Mouse (Mus musculus) hindbrain, embryonic 16.5 days (tissue): ENCODE measurements around the gene Mars2. TPM values are rescaled to one million over a fixed set of nuclear protein-coding genes. Genes with fewer than 3 reads are reported as not detected.

ENCODE experiments used
- ATAC-seq: fragments of 200-750 bp; cut with Nextera tagmentation; 2 replicates; pipeline ENCODE4 v1.8.0; 2017; ENCODE audit warnings: moderate TSS enrichment, moderate library complexity
- H3K27ac ChIP-seq: fragments of 300-500 bp; sonication (generic); 2 replicates; pipeline ENCODE4 v1.5.1; 2014; ENCODE audit warnings: low read depth, mild to moderate bottlenecking, control low read depth, low read length, moderate library complexity
- H3K27me3 ChIP-seq: fragments of 300-500 bp; sonication (generic); replicated peaks from 2 replicates; pipeline ENCODE4 v1.6.1; 2014; ENCODE audit warnings: low read length; ENCODE audit not compliant: control insufficient read depth, insufficient read depth
- H3K36me3 ChIP-seq: fragments of 300-500 bp; sonication (generic); 2 replicates; pipeline ENCODE4 v1.6.1; 2014; ENCODE audit warnings: mild to moderate bottlenecking, low read length, moderate library complexity, mixed read lengths; ENCODE audit not compliant: control insufficient read depth, insufficient read depth
- H3K4me1 ChIP-seq: fragments of 300-500 bp; sonication (generic); 2 replicates; pipeline ENCODE4 v1.6.1; 2014; ENCODE audit warnings: low read depth, low read length; ENCODE audit not compliant: control insufficient read depth, insufficient read depth
- H3K4me2 ChIP-seq: fragments of 300-500 bp; sonication (generic); 2 replicates; pipeline ENCODE4 v1.6.1; 2014; ENCODE audit warnings: mild to moderate bottlenecking, low read length, control low read depth, moderate library complexity
- H3K4me3 ChIP-seq: fragments of 300-500 bp; sonication (generic); 2 replicates; pipeline ENCODE4 v1.5.1; 2014; ENCODE audit warnings: mild to moderate bottlenecking, low read length, control low read depth, moderate library complexity
- H3K9ac ChIP-seq: fragments of 300-500 bp; sonication (generic); 2 replicates; pipeline ENCODE4 v1.6.1; 2014; ENCODE audit warnings: low read depth, mild to moderate bottlenecking, control low read depth, low read length, moderate library complexity
- H3K9me3 ChIP-seq: fragments of 300-500 bp; sonication (generic); 2 replicates; pipeline ENCODE4 v1.6.1; 2014; ENCODE audit warnings: mild to moderate bottlenecking, low read length, moderate library complexity; ENCODE audit not compliant: control insufficient read depth
- WGBS: fragments of 180-500 bp; shearing (Covaris S2); extraction: QIAGEN DNeasy Blood & Tissue Kit; methylation state at CpG from one replicate; pipeline ENCODE4 v1.1.7; 2014; 5-methylcytosine and 5-hydroxymethylcytosine counted together
- polyA plus RNA-seq: library from polyadenylated mRNA; unstranded; fragments of >200 nt; fragmentation: Nextera tagmentation; extraction: Ambion mirVana; gene quantifications from 2 replicates; pipeline ENCODE4 v1.2.1, GENCODE M21; 2015

Mars2 gene
- polyA plus RNA-seq, 1 experiment from 2014 or later, result 3.5 TPM

DNA sequence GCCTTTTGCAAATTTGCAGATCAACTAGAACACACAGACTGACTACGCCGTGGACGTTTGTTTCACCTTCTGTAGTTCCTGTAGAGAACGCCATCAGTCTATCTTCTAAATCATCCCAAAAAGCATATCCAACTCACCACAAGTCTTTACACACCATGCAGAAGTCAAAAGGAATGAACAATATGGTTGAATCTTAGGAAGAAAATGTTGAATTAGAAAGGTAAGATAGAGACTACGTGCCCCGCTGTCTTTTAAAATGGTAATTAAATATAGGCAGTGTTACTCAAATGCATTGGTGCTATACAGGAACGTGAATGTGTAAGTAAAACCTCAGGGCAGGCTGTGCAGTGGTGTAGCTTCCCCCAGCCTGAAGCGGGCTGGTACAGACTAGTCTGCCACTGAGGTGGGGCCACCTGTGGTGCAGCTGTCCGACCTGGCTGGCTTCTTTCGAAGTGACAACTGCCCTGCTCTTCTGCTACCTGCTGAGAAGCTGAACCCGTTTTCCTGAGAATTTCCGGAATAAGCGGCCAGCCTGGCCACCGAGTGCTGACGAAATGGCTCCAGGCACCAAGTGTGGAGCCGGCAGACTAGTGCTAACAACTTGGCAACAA is 2.0 kb upstream of the Mars2 start:
- Histone ChIP-seq H3K27ac (no peak overlapping the region), H3K4me3 (no peak overlapping the region), H3K4me2 (no peak overlapping the region), H3K9me3 (no peaks in the 10 kb centered on the region), H3K9ac (no peak overlapping the region), H3K27me3 (no peaks in the 10 kb centered on the region), H3K36me3 (no peaks in the 10 kb centered on the region), H3K4me1 (peaks cover 16% of the 10 kb centered on the region)
- WGBS, result 57% methylated on average over 16 of the region's 16 CpGs
- no peak for ATAC-seq

DNA sequence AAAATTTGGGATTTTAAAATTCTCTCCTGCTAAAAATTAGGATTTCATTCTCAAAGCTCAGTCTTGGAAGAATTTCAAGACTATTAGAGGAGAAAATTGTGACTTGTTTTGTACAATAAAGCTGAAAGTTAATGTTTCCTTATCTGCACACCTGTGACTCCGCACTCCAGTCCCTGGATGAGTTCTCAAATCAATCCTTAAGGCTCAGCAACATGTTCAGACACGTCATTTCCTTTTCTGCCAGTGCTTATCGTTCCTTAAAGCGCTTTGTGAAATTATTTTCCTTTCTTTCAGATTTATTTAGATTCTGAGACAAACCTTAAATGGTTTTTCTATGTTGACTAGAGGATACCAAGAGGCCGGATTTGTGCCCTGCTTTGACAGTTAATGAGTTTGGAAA is 490 bp upstream of the Mars2 start:
- ATAC-seq, result no peak
- H3K9me3 ChIP-seq, result no peaks in the 10 kb centered on the region
- H3K4me1 ChIP-seq, result peaks cover 29% of the 10 kb centered on the region
- peak overlapping the region; percentile 27; the same call in 1 of the 2 replicates for H3K9ac ChIP-seq
- H3K27ac ChIP-seq, result no peak overlapping the region
- peak overlapping the region; percentile 98 for H3K4me2 ChIP-seq
- peak overlapping the region; percentile 80 for H3K4me3 ChIP-seq
- WGBS, result 36% methylated on average over 5 of the region's 5 CpGs
- H3K36me3 ChIP-seq, result no peaks in the 10 kb centered on the region
- H3K27me3 ChIP-seq, result no peaks in the 10 kb centered on the region

DNA sequence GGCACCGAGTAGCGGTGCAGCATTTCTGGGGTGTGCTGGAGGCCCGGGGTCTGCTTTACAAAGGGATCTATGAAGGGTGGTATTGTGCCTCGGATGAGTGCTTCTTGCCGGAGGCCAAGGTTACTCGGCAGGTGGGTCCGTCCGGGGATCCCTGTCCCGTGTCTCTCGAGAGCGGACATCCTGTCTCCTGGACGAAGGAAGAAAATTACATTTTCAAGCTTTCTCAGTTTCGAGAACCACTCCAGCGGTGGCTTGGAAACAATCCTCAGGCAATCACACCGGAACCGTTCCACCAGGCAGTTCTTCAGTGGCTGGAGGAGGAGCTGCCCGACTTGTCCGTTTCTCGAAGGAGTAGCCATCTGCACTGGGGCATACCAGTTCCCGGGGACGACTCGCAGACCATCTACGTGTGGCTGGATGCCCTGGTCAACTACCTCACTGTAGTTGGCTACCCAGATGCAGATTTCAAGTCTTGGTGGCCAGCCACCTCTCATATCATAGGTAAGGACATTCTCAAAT is 725 bp downstream of the Mars2 start:
- Histone ChIP-seq H3K4me2 (peak overlapping the region; percentile 98), H3K4me3 (peak overlapping the region; percentile 80), H3K4me1 (peaks cover 33% of the 10 kb centered on the region), H3K36me3 (no peaks in the 10 kb centered on the region), H3K9ac (peak overlapping the region; percentile 86), H3K27me3 (no peaks in the 10 kb centered on the region), H3K27ac (peak overlapping the region; percentile 90), H3K9me3 (no peaks in the 10 kb centered on the region)
- ATAC-seq, result peak; percentile 7; the same call in 1 of the 2 replicates
- 0% methylated on average over 23 of the region's 23 CpGs for WGBS

DNA sequence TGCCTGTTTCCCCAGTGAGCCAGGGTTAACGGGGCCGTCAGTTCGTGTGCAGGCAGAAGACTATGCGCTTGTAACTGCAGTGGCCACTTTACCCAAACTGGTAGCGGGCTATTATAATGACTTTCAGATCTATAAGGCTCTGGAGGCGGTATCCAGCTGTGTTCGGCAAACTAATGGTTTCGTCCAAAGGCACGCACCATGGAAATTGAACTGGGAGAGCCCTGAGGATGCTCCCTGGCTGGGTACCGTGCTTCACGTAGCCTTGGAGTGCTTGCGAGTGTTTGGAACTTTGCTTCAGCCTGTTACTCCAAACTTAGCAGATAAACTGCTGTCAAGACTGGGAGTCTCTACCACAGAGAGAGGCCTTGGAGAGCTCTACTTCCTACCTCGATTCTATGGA is 1.5 kb downstream of the Mars2 start:
- no peak overlapping the region for H3K27ac ChIP-seq
- no peaks in the 10 kb centered on the region for H3K36me3 ChIP-seq
- H3K9ac ChIP-seq, result peak overlapping the region; percentile 86
- H3K27me3 ChIP-seq, result no peaks in the 10 kb centered on the region
- H3K4me2 ChIP-seq, result peak overlapping the region; percentile 98
- H3K9me3 ChIP-seq, result no peaks in the 10 kb centered on the region
- WGBS, result 12% methylated on average over 13 of the region's 13 CpGs
- peaks cover 33% of the 10 kb centered on the region for H3K4me1 ChIP-seq
- no peak for ATAC-seq
- peak overlapping the region; percentile 80 for H3K4me3 ChIP-seq

DNA sequence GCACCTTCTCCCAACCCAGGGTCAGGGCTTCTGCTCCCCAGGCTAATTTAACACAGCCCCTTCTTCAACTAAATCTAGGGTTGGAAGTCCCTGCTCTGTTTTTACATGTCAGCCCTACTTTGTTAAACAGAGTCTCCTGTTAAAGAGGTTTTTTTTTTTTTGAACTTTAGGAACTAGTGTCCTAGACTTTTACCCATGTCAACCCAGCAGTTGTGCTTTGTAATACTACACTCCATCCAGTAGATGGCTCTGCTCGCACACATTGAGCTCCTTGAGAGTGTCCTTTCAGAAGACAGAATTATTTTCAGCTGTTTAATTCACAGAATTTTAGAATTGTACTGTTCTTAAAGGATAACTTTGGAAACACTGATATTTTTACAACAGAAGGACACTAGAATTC is 2.3 kb downstream of the Mars2 start:
- Histone ChIP-seq H3K9ac (no peak overlapping the region), H3K36me3 (no peaks in the 10 kb centered on the region), H3K4me2 (peak overlapping the region; percentile 98), H3K27ac (no peak overlapping the region), H3K27me3 (no peaks in the 10 kb centered on the region), H3K4me3 (peak overlapping the region; percentile 80), H3K9me3 (no peaks in the 10 kb centered on the region), H3K4me1 (peaks cover 33% of the 10 kb centered on the region)
- 2% methylated on average over 1 of the region's 1 CpGs for WGBS
- ATAC-seq, result no peak

DNA sequence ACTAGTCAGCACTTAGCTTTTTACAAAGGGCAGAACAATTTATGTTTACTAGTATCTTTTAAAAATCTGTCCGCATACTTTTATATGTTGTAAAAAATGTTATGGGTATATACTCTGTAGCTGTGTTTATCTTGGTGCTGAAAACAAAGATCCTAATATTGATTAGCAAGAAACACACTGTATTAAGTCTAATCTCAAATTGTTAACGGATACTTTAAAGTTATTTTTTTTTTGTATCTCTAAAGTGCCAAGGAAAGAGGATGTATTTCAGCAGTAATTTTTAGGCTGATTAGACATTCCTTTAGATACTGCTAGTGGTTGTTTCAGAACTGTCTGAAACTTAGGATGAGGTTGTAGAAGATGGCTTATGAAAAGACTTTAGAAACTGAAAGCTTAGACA is 9.4 kb downstream of the Mars2 start:
- Histone ChIP-seq H3K4me3 (no peak overlapping the region), H3K27ac (no peak overlapping the region), H3K4me2 (no peak overlapping the region), H3K27me3 (no peaks in the 10 kb centered on the region), H3K9me3 (no peaks in the 10 kb centered on the region), H3K4me1 (peaks cover 5% of the 10 kb centered on the region; the same call in 1 of the 2 replicates), H3K9ac (no peak overlapping the region), H3K36me3 (no peaks in the 10 kb centered on the region)
- 90% methylated on average over 2 of the region's 2 CpGs for WGBS
- no peak for ATAC-seq

DNA sequence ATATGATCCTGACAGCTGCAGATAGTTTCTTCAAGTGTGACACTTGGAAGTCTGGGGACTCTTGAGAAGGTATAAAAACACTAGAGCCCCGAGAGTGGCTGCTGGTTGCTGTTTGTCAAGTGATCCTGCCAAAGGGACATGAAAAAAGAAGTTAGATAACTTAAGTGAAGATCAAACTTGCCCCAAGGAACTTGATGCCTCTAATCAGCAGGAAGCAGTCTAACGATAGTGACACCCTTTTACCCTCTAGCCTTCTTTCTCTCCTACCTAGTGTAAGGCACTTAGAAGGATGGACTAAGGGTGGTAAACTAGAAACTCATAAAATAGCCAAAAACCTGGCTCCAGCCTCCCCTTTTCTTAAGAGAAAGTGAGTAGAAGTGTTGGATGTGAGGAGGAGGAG is 27.4 kb downstream of the Mars2 start:
- Histone ChIP-seq H3K4me1 (no peaks in the 10 kb centered on the region), H3K9ac (no peak overlapping the region), H3K4me2 (no peak overlapping the region), H3K4me3 (no peak overlapping the region), H3K36me3 (no peaks in the 10 kb centered on the region), H3K27me3 (no peaks in the 10 kb centered on the region), H3K27ac (no peak overlapping the region), H3K9me3 (no peaks in the 10 kb centered on the region)
- no peak for ATAC-seq
- 67% methylated on average over 2 of the region's 2 CpGs for WGBS

DNA sequence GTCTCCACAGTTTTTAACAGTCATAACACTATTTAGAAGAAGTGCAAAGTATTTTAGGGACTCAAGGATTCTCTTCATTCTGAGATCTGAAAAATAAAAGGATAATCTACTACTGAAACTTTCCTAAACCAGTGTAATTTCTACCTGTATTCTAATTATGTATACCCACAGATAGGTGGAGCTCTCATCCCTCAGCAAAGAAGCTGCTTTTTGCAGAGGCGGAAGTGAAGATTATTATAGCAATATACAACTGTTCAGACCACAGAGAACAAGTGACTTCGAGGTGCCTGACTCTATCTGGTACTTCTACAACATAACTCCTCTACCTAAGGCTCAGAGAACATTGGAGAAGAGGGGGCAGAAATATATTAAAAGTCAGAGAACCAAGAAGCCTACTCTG is 28.5 kb downstream of the Mars2 start:
- Histone ChIP-seq H3K4me3 (no peak overlapping the region), H3K4me1 (no peaks in the 10 kb centered on the region), H3K36me3 (no peaks in the 10 kb centered on the region), H3K27me3 (no peaks in the 10 kb centered on the region), H3K9me3 (no peaks in the 10 kb centered on the region), H3K27ac (no peak overlapping the region), H3K9ac (no peak overlapping the region), H3K4me2 (no peak overlapping the region)
- no peak for ATAC-seq
- 66% methylated on average over 2 of the region's 2 CpGs for WGBS

DNA sequence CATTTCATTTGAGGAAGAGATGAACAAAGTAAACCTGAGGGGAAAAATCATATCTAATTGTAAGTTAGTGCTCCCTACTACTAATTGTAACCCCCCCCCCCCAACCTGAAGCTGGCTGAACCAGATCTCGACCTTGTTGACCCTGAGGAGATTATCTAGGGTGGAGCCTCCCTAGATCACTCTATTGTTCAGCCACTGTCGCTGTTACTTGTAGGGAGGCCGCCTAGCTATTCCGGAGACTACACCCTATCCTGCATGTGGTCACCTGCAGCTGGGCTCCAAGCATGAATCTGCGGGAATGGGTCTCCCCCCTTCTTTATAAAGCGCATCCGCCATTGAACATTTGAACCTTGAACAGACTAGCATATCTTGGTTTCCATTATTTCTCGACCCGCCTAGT is 42.1 kb downstream of the Mars2 start:
- no peak overlapping the region for H3K4me2 ChIP-seq
- no peak overlapping the region for H3K4me3 ChIP-seq
- no peaks in the 10 kb centered on the region for H3K27me3 ChIP-seq
- ATAC-seq, result no peak
- H3K9ac ChIP-seq, result no peak overlapping the region
- WGBS, result 75% methylated on average over 9 of the region's 9 CpGs
- no peak overlapping the region for H3K27ac ChIP-seq
- H3K36me3 ChIP-seq, result no peaks in the 10 kb centered on the region
- no peaks in the 10 kb centered on the region for H3K4me1 ChIP-seq
- H3K9me3 ChIP-seq, result no peaks in the 10 kb centered on the region
